Mouse (Mus musculus): ENCODE measurements around the gene Cd3g. TPM values are rescaled to one million over a fixed set of nuclear protein-coding genes. Genes with fewer than 3 reads are reported as not detected.

The Cd3g gene
- polyA plus RNA-seq (2017; shearing (Covaris generic)), result 1,000 to 10,000 TPM; 1,536 to 1,970 (median 1,828) TPM

- peak; percentile 87 for ATAC-seq
Observed at GRCm38 (mm10) chr9:44980242-44980641, at the start of gene Cd3g. TSS of gene Cd3g (minus strand) at chr9:44980431.

GRCm38 (mm10) chr9:45027376-45027775 lies 47.1 kb upstream of the Cd3g start:
- ATAC-seq, result no peak

GRCm38 (mm10) chr9:45024187-45024586 lies 44.0 kb upstream of the Cd3g start:
- no peak for ATAC-seq

- ATAC-seq, result no peak
Observed at GRCm38 (mm10) chr9:45023638-45024037, 43.4 kb upstream of the Cd3g start.

- ATAC-seq, result peak; percentile 50
Observed at GRCm38 (mm10) chr9:45022800-45023199, 42.6 kb upstream of the Cd3g start.

- no peak for ATAC-seq
Observed at GRCm38 (mm10) chr9:45018031-45018430, 37.8 kb upstream of the Cd3g start.

GRCm38 (mm10) chr9:45015841-45016240 lies 35.6 kb upstream of the Cd3g start:
- ATAC-seq, result no peak

- peak; percentile 47 for ATAC-seq
Observed at GRCm38 (mm10) chr9:45014879-45015278, 34.6 kb upstream of the Cd3g start.

- no peak for ATAC-seq
Observed at GRCm38 (mm10) chr9:45011291-45011690, 31.1 kb upstream of the Cd3g start.

GRCm38 (mm10) chr9:45010461-45010860 lies 30.2 kb upstream of the Cd3g start:
- peak; percentile 48 for ATAC-seq

- ATAC-seq, result peak; percentile 85
Observed at GRCm38 (mm10) chr9:45009180-45010078, 29.2 kb upstream of the Cd3g start, which contains the start of gene Cd3e. TSS of gene Cd3e (minus strand) at chr9:45009627.

- no peak for ATAC-seq
Observed at GRCm38 (mm10) chr9:45008342-45008741, 28.1 kb upstream of the Cd3g start.

- ATAC-seq, result no peak
Observed at GRCm38 (mm10) chr9:45007404-45007803, 27.2 kb upstream of the Cd3g start.

- ATAC-seq, result no peak
Observed at GRCm38 (mm10) chr9:45000249-45000648, 20.0 kb upstream of the Cd3g start.

- ATAC-seq, result no peak
Observed at GRCm38 (mm10) chr9:44999776-45000175, 19.5 kb upstream of the Cd3g start.

- no peak for ATAC-seq
Observed at GRCm38 (mm10) chr9:44999171-44999570, 18.9 kb upstream of the Cd3g start.

GRCm38 (mm10) chr9:44998138-44998537 lies 17.9 kb upstream of the Cd3g start:
- ATAC-seq, result peak; percentile 78

GRCm38 (mm10) chr9:44996590-44996989 lies 16.4 kb upstream of the Cd3g start:
- ATAC-seq, result no peak

GRCm38 (mm10) chr9:44994962-44995361 lies 14.7 kb upstream of the Cd3g start:
- ATAC-seq, result no peak

- ATAC-seq, result no peak
Observed at GRCm38 (mm10) chr9:44993268-44993667, 13.0 kb upstream of the Cd3g start.

GRCm38 (mm10) chr9:44992271-44992670 lies 12.0 kb upstream of the Cd3g start:
- ATAC-seq, result no peak

GRCm38 (mm10) chr9:44991821-44992220 lies 11.6 kb upstream of the Cd3g start:
- ATAC-seq, result no peak

GRCm38 (mm10) chr9:44986976-44987375 lies 6.7 kb upstream of the Cd3g start:
- ATAC-seq, result peak; percentile 54

- peak; percentile 81 for ATAC-seq
Observed at GRCm38 (mm10) chr9:44986242-44986781, 6.1 kb upstream of the Cd3g start.
